Mouse (Mus musculus) megakaryocyte, embryonic 14.5 days (primary cell): ENCODE measurements around the gene 2210016F16Rik.

Source experiments
- FLI1 ChIP-seq: IDR thresholded peaks from 2 replicates; pipeline ENCODE4 v1.6.1; 2012; ENCODE audit warnings: low read length, inconsistent platforms, mixed read lengths
- GATA1 ChIP-seq: IDR thresholded peaks from 3 replicates; pipeline ENCODE4 v1.6.1; 2012; ENCODE audit warnings: mixed read lengths, low read length, inconsistent platforms, borderline replicate concordance

DNA sequence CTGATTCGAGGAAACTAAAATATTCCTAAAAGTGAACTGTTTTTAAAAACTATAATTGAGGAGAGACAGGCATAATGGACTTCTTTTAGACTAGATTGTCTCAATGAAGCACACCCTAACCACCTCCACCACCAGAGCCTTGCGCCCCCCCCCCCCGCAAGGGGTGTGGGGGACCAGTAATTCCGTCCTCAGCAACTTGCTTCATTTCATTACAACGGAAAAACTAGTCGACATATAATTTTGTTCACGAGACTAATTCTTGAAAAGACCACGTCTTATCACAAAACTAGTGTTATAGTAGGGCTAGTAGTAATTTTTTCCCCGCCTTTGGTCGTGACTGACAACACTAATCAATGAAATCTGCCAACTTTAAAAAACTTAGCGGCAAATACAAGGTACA, 15.6 kb upstream of the 2210016F16Rik start:
- no peak for TF ChIP-seq GATA1
- no peak for TF ChIP-seq FLI1
